Mouse (Mus musculus) testis, adult 2 months (tissue): ENCODE measurements around the gene Tnr.

Experiments used
- CTCF ChIP-seq: fragments of 200-500 bp; IDR thresholded peaks from 2 replicates; pipeline ENCODE4 v1.5.1; 2012; ENCODE audit warnings: low read depth, mild to moderate bottlenecking, inconsistent platforms, low read length, moderate library complexity; ENCODE audit not compliant: control insufficient read depth, insufficient read depth, insufficient replicate concordance
- POLR2A ChIP-seq: fragments of 200-500 bp; IDR thresholded peaks from 2 replicates; pipeline ENCODE4 v1.6.1; 2012; ENCODE audit warnings: low read depth, mild to moderate bottlenecking, inconsistent platforms, low read length, moderate library complexity; ENCODE audit not compliant: control insufficient read depth

DNA sequence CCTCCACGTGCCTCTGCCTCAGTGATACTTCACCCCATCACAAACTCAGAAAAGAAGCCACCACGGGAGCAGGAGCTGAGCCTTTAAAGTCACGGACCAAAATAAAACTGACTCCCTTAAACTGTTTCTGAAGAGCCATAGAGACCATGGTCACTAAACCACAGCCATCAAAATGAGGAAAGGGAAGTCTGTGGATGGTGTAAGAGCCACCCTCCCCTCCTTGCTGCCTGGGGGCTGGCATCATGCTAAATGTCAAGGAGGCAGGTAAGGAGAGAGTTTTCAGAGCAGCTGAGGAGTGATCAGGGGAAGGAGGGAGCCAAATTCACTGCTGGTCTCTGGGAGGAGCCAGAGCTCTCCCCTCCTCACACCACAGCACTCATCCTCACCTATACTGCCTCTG lies 290.8 kb downstream of the Tnr start:
- TF ChIP-seq CTCF (no peak), POLR2A (no peak)
